Mouse (Mus musculus) stomach, postnatal 0 days (tissue): ENCODE results near the gene Itln1. TPM values are rescaled to one million over a fixed set of nuclear protein-coding genes. Genes with fewer than 3 reads are reported as not detected.

Experiments used
- ATAC-seq: fragments of 200-750 bp; cut with Nextera tagmentation; 2 replicates; pipeline ENCODE4 v1.8.0; 2017; ENCODE audit not compliant: low FRiP score, low TSS enrichment
- DNase-seq: peaks from one replicate; pipeline ENCODE4 v3.0.0-alpha.2; 2016; ENCODE audit warnings: low spot score
- H3K27ac ChIP-seq: fragments of 300-500 bp; sonication (generic); replicated peaks from 2 replicates; pipeline ENCODE4 v1.5.1; 2014; ENCODE audit warnings: mild to moderate bottlenecking, control low read depth
- H3K27me3 ChIP-seq: fragments of 300-500 bp; sonication (generic); 2 replicates; pipeline ENCODE4 v1.6.1; 2014; ENCODE audit warnings: low read length; ENCODE audit not compliant: control insufficient read depth, insufficient read depth
- H3K36me3 ChIP-seq: fragments of 300-500 bp; sonication (generic); 2 replicates; pipeline ENCODE4 v1.6.1; 2014; ENCODE audit warnings: low read length, mixed read lengths; ENCODE audit not compliant: control insufficient read depth, insufficient read depth
- H3K4me1 ChIP-seq: fragments of 300-500 bp; sonication (generic); replicated peaks from 2 replicates; pipeline ENCODE4 v1.6.1; 2014; ENCODE audit warnings: antibody characterized with exemption; ENCODE audit not compliant: control insufficient read depth, insufficient read depth
- H3K4me2 ChIP-seq: fragments of 300-500 bp; sonication (generic); replicated peaks from 2 replicates; pipeline ENCODE4 v1.6.1; 2014; ENCODE audit warnings: low read depth, mild to moderate bottlenecking, control low read depth, moderate library complexity
- H3K4me3 ChIP-seq: fragments of 300-500 bp; sonication (generic); 2 replicates; pipeline ENCODE4 v1.5.1; 2014; ENCODE audit warnings: low read depth, low read length, control low read depth
- H3K9ac ChIP-seq: fragments of 300-500 bp; sonication (generic); 2 replicates; pipeline ENCODE4 v1.6.1; 2014; ENCODE audit warnings: mild to moderate bottlenecking, low read length, control low read depth, mixed read lengths
- H3K9me3 ChIP-seq: fragments of 300-500 bp; sonication (generic); 2 replicates; pipeline ENCODE4 v1.6.1; 2016; ENCODE audit warnings: low read length; ENCODE audit not compliant: control insufficient read depth
- CTCF ChIP-seq: IDR thresholded peaks from 2 replicates; pipeline ENCODE4 v1.5.1; 2016; ENCODE audit warnings: antibody characterized with exemption, low read depth, mild to moderate bottlenecking, moderate library complexity
- EP300 ChIP-seq: optimal IDR thresholded peaks from 2 replicates; pipeline ENCODE3; 2016; ENCODE audit warnings: antibody characterized with exemption
- WGBS: fragments of 180-500 bp; shearing (Covaris S2); extraction: QIAGEN DNeasy Blood & Tissue Kit; methylation state at CpG from one replicate; pipeline ENCODE4 v1.1.7; 2014; 5-methylcytosine and 5-hydroxymethylcytosine counted together
- polyA plus RNA-seq: library from polyadenylated mRNA; unstranded; fragments of >200 nt; fragmentation: Nextera tagmentation; extraction: Ambion mirVana; gene quantifications from 2 replicates; pipeline ENCODE4 v1.2.1, GENCODE M21; 2015

Itln1 gene
- 0.25 and 0.33 TPM in 2 replicates for polyA plus RNA-seq

DNA sequence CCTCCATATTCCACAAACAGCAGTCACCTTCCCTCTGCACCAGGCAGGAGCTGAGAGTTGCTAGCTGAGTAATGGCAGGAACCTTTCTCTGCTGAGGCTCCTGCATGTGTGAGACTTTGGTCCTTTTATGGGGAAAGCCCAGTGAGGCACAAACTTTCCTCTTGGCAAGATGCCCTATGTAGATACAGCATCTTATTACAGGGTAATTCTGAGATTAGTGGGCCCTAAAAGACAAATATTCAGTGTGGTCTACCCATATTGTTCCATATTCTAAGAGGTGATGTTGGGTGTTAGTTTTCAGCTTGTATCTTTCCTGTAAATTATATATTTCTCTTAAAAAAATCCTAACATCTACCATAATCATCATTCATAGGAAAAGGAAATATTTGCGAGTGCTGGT lies at the start of gene Itln1:
TSS of gene Itln1 (minus strand) at position 101 of the 400 bp plus-strand sequence.
- DNase-seq: no peak
- no peak within 1 kb of the TSS for H3K9ac ChIP-seq
- H3K9me3 ChIP-seq: no peaks in the 10 kb centered on the region
- no peaks in the 10 kb centered on the region for H3K36me3 ChIP-seq
- 100% methylated on average over 1 of the region's 1 CpGs for WGBS
- no peak for ATAC-seq
- no peaks in the 10 kb centered on the region for H3K4me1 ChIP-seq
- no peak within 1 kb of the TSS for H3K4me2 ChIP-seq
- H3K4me3 ChIP-seq: no peak within 1 kb of the TSS
- no peak within 1 kb of the TSS for H3K27ac ChIP-seq
- no peaks in the 10 kb centered on the region for H3K27me3 ChIP-seq
- TF ChIP-seq EP300 (no peak), CTCF (no peak)

DNA sequence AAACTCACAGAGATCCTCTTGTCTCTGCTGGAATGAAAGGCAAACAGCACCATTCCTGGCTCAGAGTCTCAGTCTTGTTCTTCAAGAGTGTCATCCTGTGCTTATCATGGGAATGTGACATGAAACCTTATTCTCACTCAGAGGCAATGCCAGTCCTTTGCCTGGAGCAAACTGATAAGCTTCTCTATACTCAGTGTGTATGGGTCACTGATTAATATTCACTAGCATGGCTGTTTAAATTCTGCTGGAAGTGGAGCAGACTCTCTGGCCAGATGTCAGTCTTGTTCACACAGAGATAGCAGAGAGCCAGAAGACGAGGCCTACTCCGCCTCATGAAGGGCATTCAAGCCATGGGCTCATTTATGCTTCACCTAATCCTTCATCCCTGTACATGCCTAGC lies 49.5 kb upstream of the Itln1 start:
- no peak for TF ChIP-seq CTCF
- TF ChIP-seq EP300: no peak
- Histone ChIP-seq H3K9ac (no peak overlapping the region), H3K27ac (no peak overlapping the region), H3K36me3 (no peaks in the 10 kb centered on the region), H3K9me3 (no peaks in the 10 kb centered on the region), H3K27me3 (no peaks in the 10 kb centered on the region), H3K4me1 (no peaks in the 10 kb centered on the region), H3K4me3 (no peak overlapping the region), H3K4me2 (no peak overlapping the region)
- DNase-seq: no peak
- ATAC-seq: no peak
- WGBS: 81% methylated on average over 2 of the region's 2 CpGs

DNA sequence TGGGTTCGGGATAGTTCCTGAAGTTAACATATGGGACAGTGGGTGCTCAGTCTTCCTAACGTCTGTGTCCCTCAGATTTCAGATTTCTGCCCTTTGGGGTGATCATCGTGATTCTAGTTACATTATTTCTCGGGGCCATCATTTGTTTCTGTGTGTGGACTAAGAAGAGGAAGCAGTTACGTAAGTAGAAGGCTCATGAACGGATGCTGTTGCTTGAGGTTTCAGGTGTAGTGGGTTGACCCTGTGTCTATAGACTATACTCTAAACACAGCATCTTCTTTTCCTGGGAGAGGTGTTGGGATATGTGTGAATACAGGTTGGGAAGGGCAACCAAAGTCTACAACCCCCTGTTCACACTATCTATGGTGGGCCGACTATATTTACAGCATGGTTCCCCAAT lies 42.1 kb upstream of the Itln1 start:
- DNase-seq (no peak), ATAC-seq (no peak)
- TF ChIP-seq EP300 (no peak), CTCF (no peak)
- H3K4me1 ChIP-seq: no peaks in the 10 kb centered on the region
- no peaks in the 10 kb centered on the region for H3K27me3 ChIP-seq
- H3K4me2 ChIP-seq: no peak overlapping the region
- H3K9ac ChIP-seq: no peak overlapping the region
- no peaks in the 10 kb centered on the region for H3K36me3 ChIP-seq
- H3K9me3 ChIP-seq: no peaks in the 10 kb centered on the region
- H3K27ac ChIP-seq: no peak overlapping the region
- no peak overlapping the region for H3K4me3 ChIP-seq
- whole genome bisulfite sequencing: 79% methylated on average over 7 of the region's 7 CpGs

DNA sequence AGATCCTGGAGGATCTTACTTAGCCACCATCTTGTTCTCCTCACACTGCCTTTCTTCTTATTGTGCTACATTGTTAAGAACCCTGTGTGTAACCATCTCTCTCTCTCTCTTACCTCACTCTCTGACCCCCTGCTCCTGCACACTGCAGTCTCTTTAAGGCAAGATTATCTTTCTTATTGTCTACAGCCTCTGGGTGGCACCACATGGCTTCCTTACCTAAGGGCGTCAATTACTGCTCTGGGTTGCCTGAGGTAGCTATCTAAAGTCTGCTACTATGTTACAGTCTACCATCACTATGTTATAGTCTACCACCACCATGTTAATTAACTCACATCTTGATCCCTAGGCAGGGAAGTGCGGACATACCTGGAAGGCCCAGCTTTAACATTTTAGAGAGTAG lies 33.3 kb upstream of the Itln1 start:
- no peak for ATAC-seq
- no peak for DNase-seq
- Histone ChIP-seq H3K27ac (no peak overlapping the region), H3K4me1 (no peaks in the 10 kb centered on the region), H3K9ac (no peak overlapping the region), H3K9me3 (no peaks in the 10 kb centered on the region), H3K4me3 (no peak overlapping the region), H3K36me3 (no peaks in the 10 kb centered on the region), H3K27me3 (no peaks in the 10 kb centered on the region), H3K4me2 (no peak overlapping the region)
- TF ChIP-seq CTCF (no peak), EP300 (no peak)
- WGBS: 68% methylated on average over 2 of the region's 2 CpGs

DNA sequence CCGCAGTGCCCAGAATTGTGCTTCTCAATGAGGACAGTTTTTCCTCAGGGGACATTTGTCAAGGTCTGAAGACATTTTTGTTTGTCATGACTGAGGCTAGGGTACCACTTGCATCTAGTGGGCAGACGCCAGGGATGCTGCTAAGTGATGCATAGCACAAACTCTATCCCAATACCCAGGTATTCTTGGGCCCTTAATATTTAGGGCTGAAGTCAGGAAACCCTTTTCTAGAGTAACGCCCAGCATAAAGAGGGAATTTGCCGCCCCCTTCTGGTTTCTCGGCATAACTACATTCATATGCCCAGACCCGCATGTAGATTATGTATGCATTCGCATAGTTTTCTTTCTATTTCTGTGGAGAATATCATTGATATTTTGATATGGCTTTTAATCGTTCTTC lies 31.7 kb upstream of the Itln1 start:
- H3K4me3 ChIP-seq: no peak overlapping the region
- DNase-seq: peak; percentile 66
- 20% methylated on average over 8 of the region's 8 CpGs for WGBS
- H3K9ac ChIP-seq: no peak overlapping the region
- H3K4me1 ChIP-seq: no peaks in the 10 kb centered on the region
- no peak overlapping the region for H3K4me2 ChIP-seq
- TF ChIP-seq CTCF (peak; percentile 86), EP300 (no peak)
- H3K27ac ChIP-seq: no peak overlapping the region
- ATAC-seq: 0 out of 2 replicates have a peak, but pooled peaks have one; percentile 43
- no peaks in the 10 kb centered on the region for H3K9me3 ChIP-seq
- no peaks in the 10 kb centered on the region for H3K36me3 ChIP-seq
- no peaks in the 10 kb centered on the region for H3K27me3 ChIP-seq

DNA sequence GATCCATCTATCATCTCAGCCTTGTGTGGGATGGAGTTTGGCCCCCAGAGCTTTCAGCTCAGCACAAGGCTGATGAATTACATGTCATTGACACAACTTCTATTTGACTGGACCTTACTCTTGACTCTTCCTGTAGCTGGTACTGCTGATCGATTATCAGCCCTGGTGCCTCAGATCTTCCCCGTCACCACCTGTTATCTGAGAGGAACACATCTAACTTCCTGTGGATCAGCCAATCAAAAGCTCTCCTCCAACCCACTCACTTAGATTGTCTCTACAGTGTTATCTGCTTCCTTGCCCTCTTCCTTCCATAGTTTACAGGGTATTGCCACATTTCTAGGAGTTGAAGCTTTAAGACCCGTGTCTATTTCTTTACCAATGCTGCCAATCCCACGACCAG lies 30.8 kb upstream of the Itln1 start:
- Histone ChIP-seq H3K9ac (no peak overlapping the region), H3K4me3 (no peak overlapping the region), H3K27ac (no peak overlapping the region), H3K27me3 (no peaks in the 10 kb centered on the region), H3K36me3 (no peaks in the 10 kb centered on the region), H3K4me1 (no peaks in the 10 kb centered on the region), H3K4me2 (no peak overlapping the region), H3K9me3 (no peaks in the 10 kb centered on the region)
- TF ChIP-seq CTCF (no peak), EP300 (no peak)
- 55% methylated on average over 4 of the region's 4 CpGs for WGBS
- ATAC-seq (no peak), DNase-seq (no peak)

DNA sequence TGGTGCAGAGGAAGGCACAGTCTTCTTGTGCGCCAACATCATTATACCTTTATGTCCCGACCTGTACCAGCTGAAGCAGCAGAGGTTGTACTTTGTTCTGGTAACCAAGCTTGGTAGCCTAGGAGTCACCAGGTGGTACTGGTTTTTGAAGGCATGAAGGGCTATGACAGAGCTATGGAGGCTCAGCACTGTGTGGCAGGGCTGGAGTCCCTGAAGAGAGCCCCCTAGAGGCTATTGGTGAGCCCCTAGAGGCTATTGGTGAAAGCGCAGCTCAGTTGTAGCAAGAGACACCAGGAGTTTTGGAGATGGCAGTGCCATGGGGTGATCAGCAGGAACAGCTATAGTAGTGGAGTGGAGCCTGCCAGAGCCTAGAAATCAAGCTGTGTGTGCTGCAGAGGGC lies 29.2 kb upstream of the Itln1 start:
- Histone ChIP-seq H3K9ac (no peak overlapping the region), H3K36me3 (no peaks in the 10 kb centered on the region), H3K4me2 (no peak overlapping the region), H3K27me3 (no peaks in the 10 kb centered on the region), H3K27ac (no peak overlapping the region), H3K4me1 (no peaks in the 10 kb centered on the region), H3K9me3 (no peaks in the 10 kb centered on the region), H3K4me3 (no peak overlapping the region)
- ATAC-seq (peak; percentile 70), DNase-seq (peak; percentile 29)
- 49% methylated on average over 3 of the region's 3 CpGs for WGBS
- TF ChIP-seq CTCF (peak; percentile 76), EP300 (no peak)
